Mouse (Mus musculus) macrophage (primary cell): ENCODE data around the gene A930009A15Rik. TPM values are rescaled to one million over a fixed set of nuclear protein-coding genes. Genes with fewer than 3 reads are reported as not detected.

ENCODE experiments used
- H3K27ac ChIP-seq: fragments of 350-480 bp; formaldehyde crosslinking; 2 replicates; pipeline ENCODE4 v1.9.0; 2021
- H3K36me3 ChIP-seq: fragments of 350-480 bp; formaldehyde crosslinking; 2 replicates; pipeline ENCODE4 v1.9.0; 2021; ENCODE audit errors: inconsistent target
- H3K4me3 ChIP-seq: fragments of 350-480 bp; formaldehyde crosslinking; 2 replicates; pipeline ENCODE4 v1.9.0; 2021; ENCODE audit errors: inconsistent target
- H3K79me2 ChIP-seq: fragments of 350-480 bp; formaldehyde crosslinking; 2 replicates; pipeline ENCODE4 v1.9.0; 2021; ENCODE audit errors: inconsistent target
- WGBS: methylation state at CpG from one replicate; pipeline ENCODE4 v1.1.7; 2026; ENCODE audit warnings: inconsistent platforms; ENCODE audit not compliant: missing documents; 5-methylcytosine and 5-hydroxymethylcytosine counted together
- polyA plus RNA-seq: library from polyadenylated mRNA; stranded (reverse); fragments of 250-400 nt; gene quantifications from 3 replicates; pipeline ENCODE4 v1.2.4, GENCODE M21; 2018; ENCODE audit warnings: inconsistent platforms
- total RNA-seq, 78 experiments: library from RNA; depleted of rRNA; stranded (reverse); fragments of 250-400 nt; gene quantifications; 1 replicate in 9 of 78; 2 replicates in 24 of 78; 3 replicates in 43 of 78; 4 replicates in 2 of 78; pipeline ENCODE4 v1.2.4; 2018; ENCODE audit warnings: inconsistent platforms in 56 of 78

A930009A15Rik gene
- not detected for total RNA-seq (2018; cell fraction: chromatin; rRNA removed)
- not detected for total RNA-seq (2018; cell fraction: cytosol; rRNA removed)
- not detected for total RNA-seq (2018; cell fraction: nucleus; rRNA removed)
- not detected in 3 replicates for polyA plus RNA-seq

DNA sequence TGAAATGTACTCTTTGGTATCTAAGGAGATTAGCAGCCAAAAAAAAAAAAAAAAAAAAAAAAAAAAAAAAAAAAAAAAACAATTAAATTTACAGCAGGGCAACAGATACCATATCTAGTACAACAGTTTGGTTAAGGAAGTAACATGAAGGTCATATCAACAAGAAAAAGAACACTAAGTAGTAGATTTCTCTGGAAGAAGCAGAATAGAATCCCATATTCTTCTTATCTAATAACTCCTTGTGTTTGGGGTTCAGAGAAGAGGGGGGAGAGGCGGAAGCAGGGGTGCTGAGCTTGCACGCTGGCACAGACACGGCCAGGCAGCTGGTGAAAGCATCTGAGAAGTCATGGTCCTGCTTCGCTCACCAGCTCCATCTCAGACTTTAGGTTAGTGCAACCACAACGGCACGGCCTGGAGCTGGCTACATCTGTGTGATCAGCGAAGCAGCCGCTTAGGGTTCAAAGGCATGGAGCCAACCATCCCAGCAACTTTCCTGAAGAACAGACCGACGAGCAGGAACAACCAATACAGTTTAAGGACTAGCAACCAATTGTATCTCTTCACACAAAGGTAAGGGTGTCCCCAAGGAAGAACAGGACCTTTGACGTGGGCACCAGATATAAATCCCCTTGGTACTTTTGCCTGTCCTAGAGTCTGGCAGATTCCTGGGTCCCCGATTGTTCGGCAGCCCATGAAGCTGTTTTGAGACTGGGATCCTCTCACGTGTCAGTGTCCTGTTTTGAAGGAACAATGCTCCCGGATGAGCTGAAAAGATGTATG lies at the start of gene A930009A15Rik:
A930009A15Rik (plus strand) TSS at position 275 of the 780 bp plus-strand sequence.
- Histone ChIP-seq H3K36me3 (no peaks in the 10 kb centered on the region), H3K27ac (no peak within 1 kb of the TSS), H3K79me2 (no peaks in the 10 kb centered on the region), H3K4me3 (no peak within 1 kb of the TSS)
- WGBS, result 90% methylated on average over 15 of the region's 15 CpGs

DNA sequence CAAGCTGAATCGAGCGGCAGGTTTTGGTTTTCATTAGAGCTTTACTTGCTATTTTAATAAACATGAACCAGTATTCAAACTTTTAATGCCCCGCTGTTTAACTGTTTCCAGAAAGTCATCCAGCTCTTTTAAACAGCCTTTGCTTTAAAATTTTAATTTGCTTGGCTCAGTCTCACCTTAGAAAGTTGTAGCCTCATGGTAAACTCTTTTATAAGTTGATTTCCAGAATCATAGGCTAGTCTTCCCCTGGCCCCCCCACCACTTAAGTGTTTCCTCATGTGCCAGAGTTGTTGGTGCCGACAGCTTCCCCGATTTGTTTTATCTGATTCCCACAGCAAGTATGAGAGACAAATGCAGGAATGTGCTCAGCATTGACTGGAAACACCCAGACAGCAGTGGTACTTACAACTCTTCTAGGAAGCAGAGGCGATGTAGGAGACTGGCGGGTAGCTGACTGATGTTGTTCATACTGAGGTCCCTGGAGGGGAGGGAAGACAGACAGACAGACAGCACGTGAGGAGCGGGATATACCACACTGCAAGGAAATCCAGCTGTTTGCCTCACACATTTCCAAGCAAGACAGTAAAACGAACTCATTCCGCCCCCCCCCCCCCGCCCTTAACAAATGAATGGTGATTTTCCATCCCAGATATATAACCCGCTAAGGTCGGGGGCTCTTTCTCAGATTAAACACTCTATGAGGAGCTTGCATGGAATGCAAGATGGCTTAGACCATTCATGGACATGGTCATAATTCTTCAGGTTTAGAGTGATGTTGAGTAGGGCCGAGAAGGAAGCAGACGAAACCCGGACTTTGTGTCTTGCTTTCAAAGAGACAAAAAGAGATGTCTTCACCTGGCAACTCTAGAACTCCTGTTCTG lies 49.3 kb upstream of the A930009A15Rik start:
- H3K36me3 ChIP-seq, result no peaks in the 10 kb centered on the region
- no peak overlapping the region for H3K4me3 ChIP-seq
- H3K27ac ChIP-seq, result no peak overlapping the region
- H3K79me2 ChIP-seq, result no peaks in the 10 kb centered on the region
- WGBS, result 65% methylated on average over 14 of the region's 17 CpGs

DNA sequence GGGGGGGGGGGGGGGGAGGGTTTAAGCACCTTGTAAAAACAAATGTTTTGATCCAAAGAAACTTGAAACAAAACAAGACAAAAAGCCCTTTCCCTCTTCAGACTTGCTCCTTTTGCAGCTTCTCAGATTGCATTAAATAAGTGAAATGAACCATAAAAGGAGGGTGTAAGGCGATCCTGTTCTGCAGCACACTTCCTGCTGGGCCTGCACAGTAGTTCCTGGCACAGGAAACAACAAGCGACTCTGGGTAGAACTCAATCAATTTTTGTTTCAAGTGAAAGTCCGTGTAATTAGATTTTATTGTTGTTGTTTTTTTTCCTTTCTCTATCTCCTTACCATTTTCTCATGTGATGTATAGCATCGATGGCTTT lies 48.7 kb upstream of the A930009A15Rik start:
- H3K36me3 ChIP-seq, result no peaks in the 10 kb centered on the region
- no peak overlapping the region for H3K4me3 ChIP-seq
- 8% methylated on average over 4 of the region's 4 CpGs for WGBS
- H3K27ac ChIP-seq, result no peak overlapping the region
- no peaks in the 10 kb centered on the region for H3K79me2 ChIP-seq

DNA sequence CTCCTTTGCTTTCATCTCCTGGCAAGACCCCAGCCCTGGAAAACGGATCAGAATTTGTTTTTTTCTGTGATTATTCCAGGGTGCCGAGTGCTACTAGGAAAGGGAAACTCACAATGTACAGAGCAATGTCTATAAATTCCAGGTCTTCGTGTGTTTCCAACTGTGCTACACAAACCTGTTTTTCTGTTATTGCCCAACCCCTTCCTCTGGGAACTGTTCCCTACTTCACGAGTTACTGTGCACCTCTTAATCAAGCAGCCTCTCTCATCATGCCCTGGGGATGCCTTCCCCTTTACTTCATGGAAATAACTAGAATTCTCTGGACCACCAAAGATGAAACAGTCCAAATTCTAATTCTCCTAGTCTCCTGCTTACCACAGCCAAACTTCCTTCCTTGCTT lies 40.9 kb upstream of the A930009A15Rik start:
- no peak overlapping the region for H3K27ac ChIP-seq
- H3K4me3 ChIP-seq, result no peak overlapping the region
- WGBS, result 85% methylated on average over 4 of the region's 4 CpGs
- H3K79me2 ChIP-seq, result no peaks in the 10 kb centered on the region
- H3K36me3 ChIP-seq, result no peaks in the 10 kb centered on the region

DNA sequence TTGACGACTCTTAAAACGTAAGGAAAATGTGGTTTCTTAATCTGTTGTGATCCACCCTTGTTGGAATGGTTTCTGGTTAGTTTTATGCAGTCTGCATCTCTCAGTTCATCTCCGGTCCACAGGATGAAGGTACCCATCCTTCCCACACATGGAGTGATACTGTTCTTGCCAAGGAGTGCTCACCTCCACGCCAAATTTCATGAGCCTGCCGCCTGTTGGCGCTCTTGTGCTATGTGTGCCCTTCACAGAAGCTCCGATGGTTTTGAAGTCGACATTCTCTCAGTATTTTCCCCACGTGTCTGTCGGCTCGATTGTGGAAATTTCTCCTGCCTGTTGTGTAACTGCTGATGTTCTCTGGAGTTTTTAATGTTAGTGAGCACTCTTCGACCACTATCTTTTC lies 40.0 kb upstream of the A930009A15Rik start:
- H3K27ac ChIP-seq, result no peak overlapping the region
- no peaks in the 10 kb centered on the region for H3K79me2 ChIP-seq
- no peak overlapping the region for H3K4me3 ChIP-seq
- no peaks in the 10 kb centered on the region for H3K36me3 ChIP-seq
- 96% methylated on average over 12 of the region's 12 CpGs for WGBS

DNA sequence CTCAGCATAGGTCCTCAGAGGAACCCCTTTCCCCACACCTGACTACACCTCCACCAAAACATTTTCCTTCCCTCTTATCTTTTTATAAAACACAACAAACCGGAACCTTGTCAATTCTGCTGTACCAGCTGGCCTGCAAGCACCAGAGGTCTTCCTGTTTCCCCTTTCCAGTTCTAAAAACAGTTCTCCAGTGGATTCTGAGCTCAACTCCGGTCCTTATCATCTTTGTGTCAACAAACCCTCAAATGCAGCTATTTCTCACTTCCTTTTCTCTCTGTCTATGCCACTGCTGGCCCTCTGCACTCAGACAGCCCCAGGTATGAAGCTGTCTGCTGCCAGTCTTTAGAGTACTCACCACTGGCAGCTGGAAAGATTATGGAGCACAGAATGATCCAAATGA lies 39.0 kb upstream of the A930009A15Rik start:
- Histone ChIP-seq H3K36me3 (no peaks in the 10 kb centered on the region), H3K79me2 (no peaks in the 10 kb centered on the region), H3K4me3 (no peak overlapping the region), H3K27ac (no peak overlapping the region)
- WGBS, result 3% methylated on average over 2 of the region's 2 CpGs

DNA sequence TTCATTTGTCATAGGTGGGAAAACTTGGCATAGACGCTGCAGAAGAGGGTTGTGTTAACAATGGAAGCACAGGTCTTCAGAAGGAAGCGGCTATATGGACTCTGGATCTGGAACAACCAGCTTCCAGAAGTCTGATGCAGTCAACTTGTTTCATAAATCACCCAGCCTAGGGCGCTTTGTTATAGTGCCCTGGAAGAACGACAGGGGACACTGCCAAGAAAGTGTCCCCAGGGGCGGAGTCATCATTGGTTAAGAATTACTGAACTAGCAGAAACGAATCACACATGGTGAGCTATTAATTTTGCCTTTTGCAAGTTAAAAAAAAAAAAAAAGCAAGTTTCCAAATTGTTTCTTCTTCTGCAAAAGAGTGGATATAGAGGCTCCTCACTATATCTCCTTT lies 26.9 kb upstream of the A930009A15Rik start:
- 92% methylated on average over 6 of the region's 6 CpGs for WGBS

DNA sequence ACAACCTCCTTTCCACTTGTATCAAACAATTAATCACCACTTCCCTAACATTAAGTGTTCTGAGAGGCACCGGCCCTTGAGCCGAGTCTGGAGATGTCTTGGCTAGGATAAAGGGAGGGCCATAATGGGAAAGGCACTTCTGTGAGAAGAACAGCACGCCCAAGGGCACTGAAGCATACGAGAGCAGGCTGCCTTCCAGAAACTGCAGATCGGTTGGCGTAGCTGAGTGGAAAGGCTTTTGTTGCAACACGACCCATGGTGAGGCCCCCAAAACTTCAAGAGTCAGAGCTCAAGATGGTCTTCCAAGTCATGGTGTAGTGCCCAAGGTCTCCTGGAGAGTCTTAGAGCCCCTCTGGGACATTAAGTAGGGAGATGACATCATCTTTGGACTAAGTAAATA lies 19.5 kb upstream of the A930009A15Rik start:
- WGBS, result 90% methylated on average over 7 of the region's 7 CpGs

More for the DNA sequence above, 26.9 kb upstream of the A930009A15Rik start:
- H3K36me3 ChIP-seq, result no peaks in the 10 kb centered on the region
- H3K27ac ChIP-seq, result no peak overlapping the region
- no peaks in the 10 kb centered on the region for H3K79me2 ChIP-seq
- no peak overlapping the region for H3K4me3 ChIP-seq

DNA sequence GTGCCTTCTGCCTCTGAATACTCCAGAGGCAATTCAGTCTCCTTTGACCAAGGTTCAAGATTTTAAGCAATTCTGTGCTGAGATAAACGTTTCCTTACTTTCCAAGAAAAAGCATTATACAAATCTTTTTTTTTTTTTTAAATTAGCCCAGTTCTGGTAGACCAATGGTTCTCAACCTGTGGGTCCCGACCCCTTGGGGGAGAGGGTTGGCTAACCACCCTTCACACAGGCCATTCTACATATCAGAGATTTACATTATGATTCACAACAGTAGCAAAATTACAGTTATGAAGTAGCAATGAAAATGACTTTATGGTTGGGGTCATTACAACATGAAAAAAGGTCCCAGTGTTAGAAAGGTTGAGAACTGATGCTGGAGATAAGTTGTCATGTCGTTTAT lies 18.7 kb upstream of the A930009A15Rik start:
- whole genome bisulfite sequencing, result 93% methylated on average over 2 of the region's 3 CpGs
- H3K4me3 ChIP-seq, result no peak overlapping the region
- no peak overlapping the region for H3K27ac ChIP-seq
- H3K79me2 ChIP-seq, result no peaks in the 10 kb centered on the region
- no peaks in the 10 kb centered on the region for H3K36me3 ChIP-seq

More for the DNA sequence above, 19.5 kb upstream of the A930009A15Rik start:
- Histone ChIP-seq H3K79me2 (no peaks in the 10 kb centered on the region), H3K27ac (no peak overlapping the region), H3K4me3 (no peak overlapping the region), H3K36me3 (no peaks in the 10 kb centered on the region)

DNA sequence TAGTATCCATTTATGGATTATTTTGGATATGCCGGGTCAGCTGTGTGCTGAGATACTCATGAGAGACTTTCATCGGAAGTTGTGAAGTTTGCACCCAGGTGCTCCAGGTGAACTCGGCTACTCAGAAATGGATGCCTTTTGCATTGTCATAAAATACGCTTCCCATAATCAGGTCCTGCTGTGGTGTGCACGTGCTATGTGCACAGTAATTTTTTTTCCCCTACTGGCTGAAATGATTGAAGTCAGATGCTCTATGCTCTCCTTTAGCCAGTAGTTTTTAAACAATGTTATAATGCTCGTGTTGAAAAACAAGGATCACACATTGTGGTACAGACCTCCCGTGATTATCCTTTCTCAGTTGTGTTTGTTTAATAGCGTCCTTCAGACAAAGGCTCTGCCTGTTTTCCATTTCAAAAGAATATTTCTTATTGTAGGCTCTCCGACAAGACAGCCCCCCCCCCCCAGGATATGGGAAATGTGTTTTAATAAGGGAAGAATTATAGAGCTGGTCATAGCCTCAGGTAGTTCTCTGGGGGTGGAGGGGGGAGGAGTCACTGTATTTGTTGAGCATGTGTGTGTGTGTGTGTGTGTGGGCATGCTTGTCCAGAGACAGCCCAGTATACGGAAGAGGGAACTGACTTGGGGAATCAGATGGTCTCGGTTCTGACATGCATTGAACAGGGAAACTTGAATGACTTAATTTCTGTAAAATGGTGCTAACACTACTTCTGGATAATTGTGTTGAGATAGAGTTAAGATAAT lies 16.3 kb upstream of the A930009A15Rik start:
- H3K4me3 ChIP-seq, result no peak overlapping the region
- WGBS, result 95% methylated on average over 10 of the region's 11 CpGs
- H3K79me2 ChIP-seq, result no peaks in the 10 kb centered on the region
- no peak overlapping the region for H3K27ac ChIP-seq
- H3K36me3 ChIP-seq, result no peaks in the 10 kb centered on the region

DNA sequence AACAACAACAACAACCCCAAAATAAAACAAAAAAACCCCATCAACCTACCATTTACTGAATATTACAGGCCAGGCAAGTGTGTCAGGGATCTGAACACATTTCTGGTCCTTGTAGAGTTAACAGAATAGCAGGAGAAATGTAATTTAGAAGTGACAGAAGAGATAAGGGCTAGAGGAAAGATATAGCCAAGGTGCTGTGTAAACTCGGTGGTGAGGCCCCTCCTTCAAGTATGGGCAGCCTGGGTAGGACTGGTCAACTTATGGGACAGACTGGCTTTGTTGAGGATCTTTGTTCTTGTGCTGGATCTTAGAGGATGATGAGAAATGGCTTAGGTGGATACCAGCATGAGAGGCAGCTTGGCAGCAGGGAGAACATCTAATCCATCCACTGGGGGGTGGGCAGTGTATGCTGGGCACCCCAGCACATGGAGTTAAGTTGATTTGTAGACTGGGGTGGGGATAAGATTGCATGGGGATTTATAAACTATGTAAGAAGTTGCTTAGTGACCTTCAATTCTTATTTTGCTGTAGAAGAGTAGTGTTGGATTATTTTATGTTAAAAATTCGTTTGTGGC lies 14.5 kb upstream of the A930009A15Rik start:
- no peaks in the 10 kb centered on the region for H3K36me3 ChIP-seq
- H3K4me3 ChIP-seq, result no peak overlapping the region
- H3K79me2 ChIP-seq, result no peaks in the 10 kb centered on the region
- WGBS, result 55% methylated on average over 2 of the region's 2 CpGs
- H3K27ac ChIP-seq, result no peak overlapping the region

DNA sequence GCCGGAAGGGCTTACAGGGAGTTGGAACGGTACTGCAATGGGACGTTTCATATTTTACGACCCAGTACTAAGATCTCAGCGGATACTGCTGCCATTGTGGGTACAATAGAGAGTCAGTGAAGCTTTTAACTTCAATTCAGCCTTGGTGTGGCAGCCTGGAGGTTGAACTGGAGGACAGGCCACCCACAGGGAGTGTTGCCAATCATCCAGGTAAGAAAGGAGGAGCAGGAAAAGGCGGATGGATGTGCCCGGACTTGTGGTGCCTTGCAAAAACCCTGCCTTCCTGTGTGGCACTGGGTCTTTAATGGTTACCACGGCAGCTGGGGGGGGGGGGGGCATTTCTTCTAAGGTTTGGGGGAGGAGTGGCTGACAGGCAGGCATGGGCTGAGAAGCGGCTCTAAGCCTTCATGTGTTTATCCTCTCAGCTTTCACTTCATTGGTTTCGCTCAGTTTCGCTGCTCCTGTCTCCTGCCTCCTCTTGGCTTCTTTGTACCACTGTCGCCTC lies 13.0 kb upstream of the A930009A15Rik start:
- no peaks in the 10 kb centered on the region for H3K36me3 ChIP-seq
- 76% methylated on average over 12 of the region's 12 CpGs for WGBS
- H3K79me2 ChIP-seq, result no peaks in the 10 kb centered on the region
- H3K4me3 ChIP-seq, result no peak overlapping the region
- H3K27ac ChIP-seq, result no peak overlapping the region

DNA sequence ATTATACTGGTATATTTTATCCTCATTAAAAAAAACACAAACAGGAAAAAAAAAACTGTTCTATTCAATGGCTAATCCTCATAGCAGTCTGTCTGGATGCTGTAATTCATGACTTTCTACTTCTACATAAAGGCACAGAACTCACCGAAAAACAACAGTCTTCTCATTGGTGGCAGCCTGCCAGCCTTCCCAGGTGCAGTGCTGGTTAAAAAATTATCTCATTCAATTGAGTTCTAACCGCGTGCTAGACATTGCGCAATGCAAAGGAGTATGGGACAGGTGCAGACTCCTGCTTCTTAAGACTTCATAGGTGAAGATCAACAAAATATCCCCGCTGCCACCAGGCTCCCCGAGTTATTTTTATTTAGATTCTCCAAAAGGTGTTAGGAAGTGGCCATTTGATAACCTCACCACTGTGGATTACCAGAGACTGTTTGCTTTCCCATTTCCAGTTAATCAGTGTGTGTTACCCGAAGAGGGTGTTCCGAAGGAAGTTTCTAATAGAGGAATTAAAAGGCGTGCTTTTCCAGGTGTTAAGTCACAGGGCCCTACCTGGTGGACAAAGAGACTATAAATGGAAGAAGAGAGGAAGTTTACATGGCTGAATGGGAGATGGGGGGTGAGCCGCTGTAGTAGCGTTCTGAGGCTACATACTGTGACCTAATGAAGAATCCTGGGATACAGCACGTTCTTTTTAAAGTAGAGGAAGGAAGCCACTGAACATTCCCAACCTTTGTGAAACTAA lies 8.5 kb upstream of the A930009A15Rik start:
- WGBS, result 65% methylated on average over 12 of the region's 12 CpGs
- H3K4me3 ChIP-seq, result no peak overlapping the region
- no peak overlapping the region for H3K27ac ChIP-seq
- H3K79me2 ChIP-seq, result no peaks in the 10 kb centered on the region
- H3K36me3 ChIP-seq, result no peaks in the 10 kb centered on the region
